Mouse (Mus musculus): ENCODE measurements around the gene Gm5089. TPM values are rescaled to one million over a fixed set of nuclear protein-coding genes. Genes with fewer than 3 reads are reported as not detected.
"Not testable (repeated sequence)": the region's sequence is repeated elsewhere in the genome, so short reads cannot be mapped to it uniquely, and the experiment has no call there.

The Gm5089 gene
- polyA plus RNA-seq, 1 experiment = not detected

DNA sequence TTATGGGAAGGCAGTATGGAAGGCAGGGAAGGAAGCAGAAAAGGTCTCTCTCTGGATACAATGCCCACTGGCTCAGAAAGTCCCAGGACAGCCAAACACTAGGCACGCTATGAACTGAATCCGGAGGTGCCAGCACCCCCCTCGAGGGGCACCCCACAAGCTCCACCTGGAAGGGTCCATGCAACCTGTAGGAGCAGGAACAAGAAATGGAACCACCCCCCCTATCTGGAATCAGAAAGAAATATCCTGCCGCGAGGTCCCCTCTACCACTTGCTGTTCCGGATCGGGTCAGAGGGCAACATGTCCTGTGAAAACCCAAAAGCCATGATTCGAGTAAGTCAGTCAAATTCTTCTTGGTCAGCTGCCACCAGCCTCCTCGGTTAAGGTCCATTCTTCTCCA, 11.1 kb upstream of the Gm5089 start:
- peaks cover 5% of the 10 kb centered on the region for H3K27me3 ChIP-seq (ENCODE audit: control insufficient read depth, insufficient read depth, insufficient read length)
- no peaks in the 10 kb centered on the region for H3K36me3 ChIP-seq (ENCODE audit: control insufficient read depth, insufficient read depth)
- no peak overlapping the region for H3ac ChIP-seq (ENCODE audit: control insufficient read depth, insufficient read length)
- no peaks in the 10 kb centered on the region for H3K79me2 ChIP-seq (ENCODE audit: control insufficient read depth, insufficient read depth)
- H3K4me2 ChIP-seq (ENCODE audit: low read depth) = no peak overlapping the region
- no peak for TF ChIP-seq SRF (IDR thresholded peaks at IDR 0.05; ENCODE audit: control insufficient read depth, insufficient read length, low read depth)
- TF ChIP-seq E2F4 (IDR thresholded peaks at IDR 0.05; ENCODE audit: insufficient read depth) = no peak
- TF ChIP-seq USF1 (IDR thresholded peaks at IDR 0.05; ENCODE audit: low read depth) = no peak
- TF ChIP-seq TCF12 (IDR thresholded peaks at IDR 0.05; ENCODE audit: insufficient read depth, poor library complexity, severe bottlenecking) = no peak
- no peak for TF ChIP-seq TCF3 (IDR thresholded peaks at IDR 0.05; ENCODE audit: insufficient read length, low read depth)
- no peak for TF ChIP-seq CEBPB (IDR thresholded peaks at IDR 0.05; ENCODE audit: insufficient read depth, poor library complexity, severe bottlenecking)
- no peak for TF ChIP-seq REST (IDR thresholded peaks at IDR 0.05; ENCODE audit: insufficient read depth, insufficient read length)
- no peak for TF ChIP-seq MYOG (IDR thresholded peaks at IDR 0.05; ENCODE audit: control insufficient read depth in 1 of 3, insufficient read depth in 1 of 3, insufficient read length in 2 of 3, low read depth in 2 of 3)
- no peak for TF ChIP-seq MAX (IDR thresholded peaks at IDR 0.05; ENCODE audit: low read depth)
- no peak for TF ChIP-seq POLR2A (IDR thresholded peaks at IDR 0.05; ENCODE audit: insufficient read length, low read depth)
- TF ChIP-seq MYOD1 (IDR thresholded peaks at IDR 0.05; ENCODE audit: control insufficient read depth in 1 of 3, insufficient read length in 2 of 3, low read depth in 2 of 3) = no peak
- no peak for TF ChIP-seq POLR2AphosphoS2 (IDR thresholded peaks at IDR 0.05; ENCODE audit: insufficient read length, low read depth)
- H3K4me3 ChIP-seq = no peak overlapping the region

DNA sequence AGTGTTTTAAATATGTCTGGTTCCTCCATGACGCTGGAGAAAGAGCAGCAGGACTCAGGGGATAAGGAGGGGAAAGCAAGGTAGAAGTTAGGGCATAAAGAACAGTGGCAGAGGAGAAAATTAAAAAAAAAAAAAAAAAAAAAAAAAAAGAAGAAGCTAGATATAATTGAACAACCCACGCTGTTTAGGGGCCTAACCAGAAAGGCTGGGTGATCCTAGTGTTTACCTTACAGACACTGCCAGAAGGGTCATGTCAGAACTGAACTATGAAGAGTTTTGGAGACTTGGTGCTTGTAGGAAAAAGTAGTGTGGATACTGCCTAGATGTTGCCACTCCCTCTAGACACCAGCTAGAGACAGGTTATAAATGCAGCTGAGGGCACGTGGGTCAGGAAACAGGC, 10.6 kb upstream of the Gm5089 start:
- H3K4me2 ChIP-seq (ENCODE audit: low read depth) = no peak overlapping the region
- no peaks in the 10 kb centered on the region for H3K36me3 ChIP-seq (ENCODE audit: control insufficient read depth, insufficient read depth)
- TF ChIP-seq TCF3 (IDR thresholded peaks at IDR 0.05; ENCODE audit: insufficient read length, low read depth) (no peak), USF1 (IDR thresholded peaks at IDR 0.05; ENCODE audit: low read depth) (no peak), POLR2AphosphoS2 (IDR thresholded peaks at IDR 0.05; ENCODE audit: insufficient read length, low read depth) (no peak), CEBPB (IDR thresholded peaks at IDR 0.05; ENCODE audit: insufficient read depth, poor library complexity, severe bottlenecking) (no peak)
- H3ac ChIP-seq (ENCODE audit: control insufficient read depth, insufficient read length) = no peak overlapping the region
- no peaks in the 10 kb centered on the region for H3K79me2 ChIP-seq (ENCODE audit: control insufficient read depth, insufficient read depth)
- H3K27me3 ChIP-seq (ENCODE audit: control insufficient read depth, insufficient read depth, insufficient read length) = peaks cover 5% of the 10 kb centered on the region
- H3K4me3 ChIP-seq = no peak overlapping the region

DNA sequence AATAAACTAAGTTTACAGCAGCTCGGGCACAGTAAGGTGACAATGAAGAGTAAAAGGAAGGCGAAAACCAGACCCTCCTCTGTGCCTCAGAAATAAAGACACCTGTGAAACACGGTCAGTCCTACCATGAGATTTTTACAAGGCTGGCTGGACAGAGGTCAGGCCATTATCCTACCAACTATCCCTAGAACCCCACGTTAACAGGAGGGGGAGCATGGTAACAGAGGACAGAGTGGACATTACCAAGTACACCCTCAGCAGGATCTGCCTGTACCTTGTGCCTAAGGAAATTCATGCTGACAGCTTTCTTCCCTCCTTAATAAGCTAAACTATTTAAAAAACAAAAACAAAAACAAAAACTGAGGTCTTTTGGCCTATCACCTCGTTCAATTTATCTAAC, 9.3 kb upstream of the Gm5089 start:
- Histone ChIP-seq H3K4me2 (ENCODE audit: low read depth) (no peak overlapping the region), H3K36me3 (ENCODE audit: control insufficient read depth, insufficient read depth) (no peaks in the 10 kb centered on the region), H3K27me3 (ENCODE audit: control insufficient read depth, insufficient read depth, insufficient read length) (peaks cover under 1% of the 10 kb centered on the region), H3K79me2 (ENCODE audit: control insufficient read depth, insufficient read depth) (no peaks in the 10 kb centered on the region), H3ac (ENCODE audit: control insufficient read depth, insufficient read length) (no peak overlapping the region), H3K4me3 (no peak overlapping the region)
- TF ChIP-seq TCF3 (IDR thresholded peaks at IDR 0.05; ENCODE audit: insufficient read length, low read depth) (no peak), REST (IDR thresholded peaks at IDR 0.05; ENCODE audit: insufficient read depth, insufficient read length) (no peak), MAX (IDR thresholded peaks at IDR 0.05; ENCODE audit: low read depth) (no peak), E2F4 (IDR thresholded peaks at IDR 0.05; ENCODE audit: insufficient read depth) (no peak), POLR2A (IDR thresholded peaks at IDR 0.05; ENCODE audit: insufficient read length, low read depth) (no peak), TCF12 (IDR thresholded peaks at IDR 0.05; ENCODE audit: insufficient read depth, poor library complexity, severe bottlenecking) (no peak), MYOD1 (IDR thresholded peaks at IDR 0.05; ENCODE audit: control insufficient read depth in 1 of 3, insufficient read length in 2 of 3, low read depth in 2 of 3) (no peak), CEBPB (IDR thresholded peaks at IDR 0.05; ENCODE audit: insufficient read depth, poor library complexity, severe bottlenecking) (no peak), POLR2AphosphoS2 (IDR thresholded peaks at IDR 0.05; ENCODE audit: insufficient read length, low read depth) (no peak), SRF (IDR thresholded peaks at IDR 0.05; ENCODE audit: control insufficient read depth, insufficient read length, low read depth) (no peak), USF1 (IDR thresholded peaks at IDR 0.05; ENCODE audit: low read depth) (no peak), MYOG (IDR thresholded peaks at IDR 0.05; ENCODE audit: control insufficient read depth in 1 of 3, insufficient read depth in 1 of 3, insufficient read length in 2 of 3, low read depth in 2 of 3) (no peak)

DNA sequence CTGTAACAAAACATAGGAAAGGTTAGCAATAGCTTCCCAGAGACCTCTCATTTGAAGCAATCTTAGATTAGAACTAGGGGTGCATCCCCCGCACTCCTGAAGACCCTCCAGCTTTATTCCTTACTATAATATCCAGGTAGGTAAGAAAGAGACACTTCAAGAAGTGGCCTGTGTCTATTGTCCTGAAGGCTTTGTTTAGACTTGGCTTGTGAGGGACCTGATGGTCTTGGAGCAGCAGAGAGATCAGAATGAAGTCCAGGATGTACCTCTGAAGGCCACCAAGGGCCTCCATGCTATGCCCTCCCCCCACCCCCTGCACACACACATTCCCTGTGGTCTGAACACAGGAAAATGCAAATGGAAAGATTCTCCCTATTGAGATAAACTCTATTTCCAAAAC, 8.9 kb upstream of the Gm5089 start:
- Histone ChIP-seq H3K4me3 (no peak overlapping the region), H3K27me3 (ENCODE audit: control insufficient read depth, insufficient read depth, insufficient read length) (no peaks in the 10 kb centered on the region), H3K79me2 (ENCODE audit: control insufficient read depth, insufficient read depth) (no peaks in the 10 kb centered on the region), H3K36me3 (ENCODE audit: control insufficient read depth, insufficient read depth) (no peaks in the 10 kb centered on the region), H3K4me2 (ENCODE audit: low read depth) (no peak overlapping the region), H3ac (ENCODE audit: control insufficient read depth, insufficient read length) (no peak overlapping the region)
- TF ChIP-seq MAX (IDR thresholded peaks at IDR 0.05; ENCODE audit: low read depth) = no peak
- no peak for TF ChIP-seq E2F4 (IDR thresholded peaks at IDR 0.05; ENCODE audit: insufficient read depth)
- TF ChIP-seq TCF12 (IDR thresholded peaks at IDR 0.05; ENCODE audit: insufficient read depth, poor library complexity, severe bottlenecking) = no peak
- no peak for TF ChIP-seq TCF3 (IDR thresholded peaks at IDR 0.05; ENCODE audit: insufficient read length, low read depth)
- no peak for TF ChIP-seq CEBPB (IDR thresholded peaks at IDR 0.05; ENCODE audit: insufficient read depth, poor library complexity, severe bottlenecking)
- no peak for TF ChIP-seq POLR2AphosphoS2 (IDR thresholded peaks at IDR 0.05; ENCODE audit: insufficient read length, low read depth)
- no peak for TF ChIP-seq SRF (IDR thresholded peaks at IDR 0.05; ENCODE audit: control insufficient read depth, insufficient read length, low read depth)
- no peak for TF ChIP-seq POLR2A (IDR thresholded peaks at IDR 0.05; ENCODE audit: insufficient read length, low read depth)
- TF ChIP-seq REST (IDR thresholded peaks at IDR 0.05; ENCODE audit: insufficient read depth, insufficient read length) = no peak
- no peak for TF ChIP-seq MYOG (IDR thresholded peaks at IDR 0.05; ENCODE audit: control insufficient read depth in 1 of 3, insufficient read depth in 1 of 3, insufficient read length in 2 of 3, low read depth in 2 of 3)
- TF ChIP-seq USF1 (IDR thresholded peaks at IDR 0.05; ENCODE audit: low read depth) = no peak
- no peak for TF ChIP-seq MYOD1 (IDR thresholded peaks at IDR 0.05; ENCODE audit: control insufficient read depth in 1 of 3, insufficient read length in 2 of 3, low read depth in 2 of 3)

DNA sequence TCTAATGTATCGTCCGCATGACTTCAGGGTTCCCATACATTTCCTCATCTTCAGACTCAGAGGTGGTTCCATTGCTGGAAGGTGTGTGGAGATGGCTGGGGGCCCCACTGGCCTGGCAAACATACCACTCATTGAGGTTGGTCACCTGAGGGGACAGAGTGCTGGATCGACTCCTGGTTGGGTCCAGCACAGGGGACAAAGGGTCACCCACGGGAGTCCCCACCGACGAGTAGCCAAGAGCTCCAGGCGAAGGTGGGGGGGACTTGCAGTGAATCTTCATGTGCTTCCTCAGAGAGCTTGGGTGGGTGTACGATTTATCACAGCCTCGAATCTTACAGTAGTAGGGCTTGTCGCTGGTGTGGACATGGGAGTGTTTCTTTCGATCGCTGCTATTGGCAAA, 8.4 kb upstream of the Gm5089 start:
- not testable (repeated sequence) for H3K36me3 ChIP-seq (ENCODE audit: control insufficient read depth, insufficient read depth); H3ac ChIP-seq (ENCODE audit: control insufficient read depth, insufficient read length); H3K27me3 ChIP-seq (ENCODE audit: control insufficient read depth, insufficient read depth, insufficient read length)

More for the DNA sequence above, 8.4 kb upstream of the Gm5089 start:
- not testable (repeated sequence) for H3K79me2 ChIP-seq (ENCODE audit: control insufficient read depth, insufficient read depth); H3K4me3 ChIP-seq; H3K4me2 ChIP-seq (ENCODE audit: low read depth)
